Mouse (Mus musculus) liver, adult 2 months (tissue): ENCODE results near the gene Ift27. TPM values are rescaled to one million over a fixed set of nuclear protein-coding genes. Genes with fewer than 3 reads are reported as not detected.

Experiments used
- DNase-seq: peaks from one replicate; pipeline ENCODE4 v3.0.0-alpha.2; 2011; ENCODE audit warnings: low read depth, low spot score; ENCODE audit errors: extremely low read depth
- H3K27ac ChIP-seq: fragments of 200-500 bp; replicated peaks from 2 replicates; pipeline ENCODE4 v1.5.1; 2012; ENCODE audit warnings: low read depth, mild to moderate bottlenecking, control low read depth, inconsistent platforms, low read length; ENCODE audit not compliant: insufficient read depth
- H3K27me3 ChIP-seq: fragments of 200-500 bp; 2 replicates; pipeline ENCODE4 v1.6.1; 2012; ENCODE audit warnings: mild to moderate bottlenecking, moderate library complexity, low read length, inconsistent platforms; ENCODE audit not compliant: control insufficient read depth, insufficient read depth
- H3K36me3 ChIP-seq: fragments of 200-500 bp; 2 replicates; pipeline ENCODE4 v1.6.1; 2012; ENCODE audit warnings: low read length, inconsistent platforms; ENCODE audit not compliant: control insufficient read depth, insufficient read depth
- H3K4me1 ChIP-seq: fragments of 200-500 bp; 2 replicates; pipeline ENCODE4 v1.6.1; 2011; ENCODE audit warnings: low read length; ENCODE audit not compliant: control insufficient read depth, insufficient read depth
- H3K4me3 ChIP-seq: fragments of 200-500 bp; 2 replicates; pipeline ENCODE4 v1.5.1; 2011; ENCODE audit warnings: low read depth, mild to moderate bottlenecking, control low read depth, low read length, moderate library complexity; ENCODE audit not compliant: insufficient read depth
- H3K79me2 ChIP-seq: fragments of 200-500 bp; 2 replicates; pipeline ENCODE4 v1.6.1; 2012; ENCODE audit warnings: inconsistent platforms, mild to moderate bottlenecking, low read length, moderate library complexity; ENCODE audit not compliant: control insufficient read depth, insufficient read depth
- H3K9ac ChIP-seq: fragments of 200-500 bp; 2 replicates; pipeline ENCODE4 v1.6.1; 2012; ENCODE audit warnings: low read depth, mild to moderate bottlenecking, control low read depth, inconsistent platforms, low read length
- CTCF ChIP-seq: fragments of 200-500 bp; IDR thresholded peaks from 2 replicates; pipeline ENCODE4 v1.5.1; 2011; ENCODE audit warnings: low read depth, low read length, control low read depth
- POLR2A ChIP-seq: fragments of 200-500 bp; IDR thresholded peaks from 2 replicates; pipeline ENCODE4 v1.6.1; 2011; ENCODE audit warnings: low read length, control low read depth; ENCODE audit not compliant: insufficient read depth; ENCODE audit errors: extremely low read depth
- WGBS: fragments of 180-500 bp; shearing (Covaris S2); methylation state at CpG from one replicate; pipeline ENCODE4 v1.1.7; 2018; 5-methylcytosine and 5-hydroxymethylcytosine counted together
- polyA plus RNA-seq: library from polyadenylated mRNA; depleted of rRNA; stranded (reverse); fragments of >200 nt; gene quantifications from 2 replicates; pipeline ENCODE4 v1.2.3, GENCODE M21; 2012
- total RNA-seq: library from RNA; depleted of rRNA; stranded (reverse); fragments of >200 nt; gene quantifications from 2 replicates; pipeline ENCODE4 v1.2.3, GENCODE M21; 2014

Gene Ift27
- total and polyA plus RNA-seq, 2 experiments, result 6.6 to 16.7 TPM

- H3K27ac ChIP-seq, result no peak overlapping the region
- TF ChIP-seq POLR2A (no peak), CTCF (no peak)
- H3K4me1 ChIP-seq, result peaks cover 4% of the 10 kb centered on the region; the same call in 1 of the 2 replicates
- H3K79me2 ChIP-seq, result no peaks in the 10 kb centered on the region
- no peak for DNase-seq
- no peaks in the 10 kb centered on the region for H3K27me3 ChIP-seq
- no peaks in the 10 kb centered on the region for H3K36me3 ChIP-seq
- no peak overlapping the region for H3K9ac ChIP-seq
- no peak overlapping the region for H3K4me3 ChIP-seq
- WGBS, result 87% methylated on average over 11 of the region's 11 CpGs
These were observed 4.3 kb downstream of the Ift27 start for GRCm38 (mm10) chr15:78169566-78169965.

- no peak for DNase-seq
- Histone ChIP-seq H3K36me3 (no peaks in the 10 kb centered on the region), H3K79me2 (no peaks in the 10 kb centered on the region), H3K4me1 (no peaks in the 10 kb centered on the region), H3K27me3 (no peaks in the 10 kb centered on the region), H3K9ac (no peak overlapping the region), H3K27ac (no peak overlapping the region), H3K4me3 (no peak overlapping the region)
- TF ChIP-seq CTCF, result no peak
- TF ChIP-seq POLR2A, result no peak
- 74% methylated on average over 4 of the region's 4 CpGs for WGBS
These were observed 8.6 kb downstream of the Ift27 start for GRCm38 (mm10) chr15:78165292-78165691.

GRCm38 (mm10) chr15:78164466-78164865, 9.4 kb downstream of the Ift27 start:
- H3K9ac ChIP-seq, result no peak overlapping the region
- H3K27ac ChIP-seq, result no peak overlapping the region
- WGBS, result 95% methylated on average over 11 of the region's 11 CpGs
- TF ChIP-seq POLR2A, result no peak
- no peak for TF ChIP-seq CTCF
- H3K27me3 ChIP-seq, result no peaks in the 10 kb centered on the region
- DNase-seq, result no peak
- no peaks in the 10 kb centered on the region for H3K79me2 ChIP-seq
- no peak overlapping the region for H3K4me3 ChIP-seq
- H3K36me3 ChIP-seq, result no peaks in the 10 kb centered on the region
- no peaks in the 10 kb centered on the region for H3K4me1 ChIP-seq

GRCm38 (mm10) chr15:78161946-78162345, 12.0 kb downstream of the Ift27 start:
- no peaks in the 10 kb centered on the region for H3K36me3 ChIP-seq
- TF ChIP-seq CTCF (no peak), POLR2A (no peak)
- no peak overlapping the region for H3K27ac ChIP-seq
- 88% methylated on average over 9 of the region's 9 CpGs for WGBS
- H3K27me3 ChIP-seq, result no peaks in the 10 kb centered on the region
- H3K9ac ChIP-seq, result no peak overlapping the region
- DNase-seq, result no peak
- no peaks in the 10 kb centered on the region for H3K79me2 ChIP-seq
- H3K4me3 ChIP-seq, result no peak overlapping the region
- H3K4me1 ChIP-seq, result no peaks in the 10 kb centered on the region

GRCm38 (mm10) chr15:78158335-78158734, 15.6 kb downstream of the Ift27 start:
- no peaks in the 10 kb centered on the region for H3K4me1 ChIP-seq
- 50% methylated on average over 5 of the region's 5 CpGs for WGBS
- H3K9ac ChIP-seq, result no peak overlapping the region
- no peaks in the 10 kb centered on the region for H3K27me3 ChIP-seq
- DNase-seq, result no peak
- H3K27ac ChIP-seq, result no peak overlapping the region
- no peak overlapping the region for H3K4me3 ChIP-seq
- no peaks in the 10 kb centered on the region for H3K79me2 ChIP-seq
- H3K36me3 ChIP-seq, result no peaks in the 10 kb centered on the region
- TF ChIP-seq CTCF (no peak), POLR2A (no peak)

- no peak overlapping the region for H3K27ac ChIP-seq
- no peak overlapping the region for H3K4me3 ChIP-seq
- no peak for TF ChIP-seq POLR2A
- TF ChIP-seq CTCF, result no peak
- H3K4me1 ChIP-seq, result no peaks in the 10 kb centered on the region
- no peaks in the 10 kb centered on the region for H3K36me3 ChIP-seq
- no peaks in the 10 kb centered on the region for H3K79me2 ChIP-seq
- 59% methylated on average over 4 of the region's 4 CpGs for WGBS
- no peak overlapping the region for H3K9ac ChIP-seq
- H3K27me3 ChIP-seq, result no peaks in the 10 kb centered on the region
- no peak for DNase-seq
These were observed 16.1 kb downstream of the Ift27 start for GRCm38 (mm10) chr15:78157824-78158223.
